Mouse (Mus musculus) ovary, adult 18-20 months (tissue): Measurements from ENCODE around the gene Babam2.

ENCODE experiments used
- DNase-seq: peaks from one replicate; pipeline ENCODE4 v3.0.0; 2022; ENCODE audit warnings: low spot score, mixed read lengths

The Babam2 gene

DNA sequence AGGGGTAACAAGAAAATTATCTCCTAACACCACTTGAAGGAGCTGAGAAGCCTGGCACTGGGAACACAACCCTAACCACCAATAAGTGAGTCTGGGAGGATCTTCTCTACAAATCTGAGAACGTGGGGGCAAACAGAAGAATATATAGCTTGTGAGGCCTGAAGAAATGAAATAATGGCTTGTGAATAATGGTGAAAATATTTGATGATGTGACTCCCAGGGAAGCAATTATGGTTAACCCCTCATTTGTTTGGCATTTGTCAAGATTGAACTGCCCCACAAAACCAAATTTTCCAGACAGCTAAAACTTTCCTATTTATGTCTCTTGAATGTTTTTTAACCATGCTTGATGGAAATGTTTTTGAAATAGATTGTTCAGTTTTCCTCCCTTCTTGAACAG, 354.4 kb downstream of the Babam2 start:
- no peak for DNase-seq

GRCm38 (mm10) chr5:32052467-32052866, 355.0 kb downstream of the Babam2 start:
- no peak for DNase-seq

- no peak for DNase-seq
Observed at GRCm38 (mm10) chr5:32053476-32053875, 356.0 kb downstream of the Babam2 start.

DNA sequence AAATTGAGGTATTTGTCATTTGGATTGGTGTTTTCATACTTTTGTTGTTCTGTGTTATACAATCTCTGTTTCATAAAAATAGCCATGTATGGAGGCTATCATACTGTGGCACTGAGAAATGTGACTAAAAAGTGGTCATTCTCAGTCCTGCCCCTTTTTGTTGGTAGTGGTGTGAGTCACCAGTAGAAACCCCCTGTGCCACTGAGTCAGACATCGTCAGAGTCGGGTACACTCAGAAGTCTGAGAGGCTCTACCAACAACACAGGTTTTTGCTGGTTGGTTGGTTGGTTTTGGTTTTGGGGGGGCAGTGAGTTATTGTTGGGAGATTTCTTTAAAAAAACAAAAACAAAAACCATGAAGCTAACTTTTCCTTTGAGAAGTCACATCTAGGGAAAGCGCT, 358.2 kb downstream of the Babam2 start:
- DNase-seq: no peak

GRCm38 (mm10) chr5:32056126-32056525, 358.6 kb downstream of the Babam2 start:
- no peak for DNase-seq

DNA sequence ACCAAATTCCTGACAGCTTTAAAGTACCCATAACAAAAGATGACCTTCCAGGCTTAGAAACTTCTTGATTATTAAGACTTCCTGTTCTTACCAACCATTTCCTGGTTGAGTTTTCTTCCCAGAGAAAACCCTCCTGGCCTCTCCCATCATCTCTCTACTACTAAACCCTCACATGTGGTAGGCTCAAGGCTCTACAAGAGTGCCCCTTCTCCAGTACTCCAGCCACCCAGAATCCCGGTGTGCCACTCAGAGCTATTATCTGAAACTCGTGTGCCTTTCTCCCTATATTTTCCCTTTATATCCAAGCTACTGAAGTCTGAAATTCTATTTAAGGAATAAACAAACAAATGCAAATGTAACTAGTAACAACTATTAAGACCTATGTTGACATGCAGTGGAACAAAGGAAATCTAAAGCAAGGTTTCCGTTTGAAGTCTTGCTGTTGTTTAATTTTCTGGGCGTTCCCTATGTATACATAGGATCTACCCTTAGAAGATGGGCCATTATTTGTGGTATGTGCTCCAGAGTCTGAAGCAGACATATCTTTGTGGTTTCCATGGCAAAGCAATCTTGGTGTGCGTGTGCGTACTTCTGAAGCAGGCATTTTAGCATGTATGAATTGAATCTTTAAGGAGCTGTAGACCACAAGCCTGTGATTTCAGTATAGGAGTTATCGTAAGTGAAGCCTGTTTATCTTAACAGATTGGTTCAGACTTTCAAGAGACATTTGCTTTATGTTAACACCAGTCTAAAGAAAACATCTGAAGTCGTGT, 361.2 kb downstream of the Babam2 start:
- no peak for DNase-seq

DNA sequence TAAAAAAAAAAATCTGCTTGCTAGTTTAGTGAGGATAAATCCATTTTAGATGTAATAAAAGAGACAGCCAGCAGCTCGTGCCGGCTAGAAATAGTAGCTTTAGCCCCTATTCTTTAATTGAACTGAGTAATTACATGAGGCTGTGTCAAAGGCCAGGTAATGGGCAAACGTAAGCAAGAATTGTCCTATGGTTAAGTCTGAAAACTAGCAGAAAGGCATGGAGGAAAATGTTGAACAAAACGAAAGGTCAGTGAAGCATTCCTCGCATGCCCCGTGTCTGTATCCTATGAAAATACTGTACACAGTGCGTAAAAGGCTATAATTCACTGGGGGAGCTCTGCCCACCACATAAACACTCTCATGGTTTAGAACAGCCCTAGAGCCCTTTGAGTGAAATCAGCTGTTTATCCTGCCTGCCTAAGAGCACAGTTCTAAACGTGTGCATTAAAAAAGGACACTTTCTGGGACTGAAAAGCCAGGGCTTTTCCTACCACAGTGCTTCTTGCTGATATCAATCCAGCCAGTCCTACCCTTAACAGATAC, 361.8 kb downstream of the Babam2 start:
- no peak for DNase-seq

- no peak for DNase-seq
Observed at GRCm38 (mm10) chr5:32060485-32060884, 363.0 kb downstream of the Babam2 start.

- DNase-seq: no peak
Observed at GRCm38 (mm10) chr5:32061854-32062253, 364.4 kb downstream of the Babam2 start.

GRCm38 (mm10) chr5:32064341-32065105, 367.0 kb downstream of the Babam2 start:
- DNase-seq: no peak

DNA sequence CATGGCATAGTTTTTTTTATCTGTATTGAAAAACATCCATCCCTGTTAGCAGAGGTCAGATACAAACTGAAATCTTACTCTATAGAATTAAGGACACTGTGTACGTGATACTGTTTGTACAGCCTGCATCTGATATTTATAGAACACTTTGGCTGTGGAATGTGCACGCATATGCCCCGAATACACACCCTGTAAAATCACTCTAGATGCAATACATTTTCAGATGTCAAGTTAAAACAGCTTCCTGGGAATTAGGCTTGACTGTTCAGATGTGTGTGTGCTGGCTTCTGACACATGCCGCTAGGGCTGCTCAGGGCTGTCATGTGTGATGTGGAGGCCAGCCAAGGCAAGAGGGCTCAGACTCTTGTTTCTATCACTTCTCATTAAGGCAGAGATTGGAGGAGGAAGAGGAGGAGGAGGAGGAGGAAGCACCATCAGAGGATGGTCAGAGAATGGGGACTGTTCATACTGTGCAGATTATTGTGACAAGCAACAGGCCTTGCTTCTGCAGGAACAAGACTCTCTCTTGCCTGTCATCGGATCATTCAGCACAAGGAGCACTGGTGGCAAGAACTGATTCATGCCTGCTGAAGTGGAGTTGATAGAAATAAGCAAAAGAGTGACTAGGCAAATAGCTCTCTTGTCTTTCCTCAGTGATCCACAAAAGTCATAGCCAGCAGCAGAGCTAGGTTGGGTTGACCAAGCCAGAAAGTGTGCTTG, 368.7 kb downstream of the Babam2 start:
- DNase-seq: no peak

DNA sequence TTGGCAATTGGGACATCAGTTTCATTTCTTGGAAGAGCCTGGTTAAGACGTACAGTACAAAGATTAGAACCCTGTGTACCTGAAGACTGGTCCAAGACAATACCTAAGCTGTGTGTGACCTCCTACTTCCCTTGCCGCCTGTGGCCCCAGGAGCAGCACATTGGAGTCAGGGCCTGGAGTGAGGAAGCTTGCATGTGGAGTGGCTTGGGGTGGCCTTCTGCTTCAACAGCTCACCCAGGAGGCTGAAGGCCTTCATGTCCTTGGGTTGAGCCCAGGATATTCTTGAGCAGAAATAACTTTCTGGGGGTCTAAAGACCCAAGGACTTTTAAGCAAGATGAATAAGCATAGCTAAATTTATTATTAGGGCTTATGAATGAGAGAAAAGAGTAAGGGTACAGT, 369.4 kb downstream of the Babam2 start:
- DNase-seq: no peak

- DNase-seq: no peak
Observed at GRCm38 (mm10) chr5:32068616-32069015, 371.1 kb downstream of the Babam2 start.

DNA sequence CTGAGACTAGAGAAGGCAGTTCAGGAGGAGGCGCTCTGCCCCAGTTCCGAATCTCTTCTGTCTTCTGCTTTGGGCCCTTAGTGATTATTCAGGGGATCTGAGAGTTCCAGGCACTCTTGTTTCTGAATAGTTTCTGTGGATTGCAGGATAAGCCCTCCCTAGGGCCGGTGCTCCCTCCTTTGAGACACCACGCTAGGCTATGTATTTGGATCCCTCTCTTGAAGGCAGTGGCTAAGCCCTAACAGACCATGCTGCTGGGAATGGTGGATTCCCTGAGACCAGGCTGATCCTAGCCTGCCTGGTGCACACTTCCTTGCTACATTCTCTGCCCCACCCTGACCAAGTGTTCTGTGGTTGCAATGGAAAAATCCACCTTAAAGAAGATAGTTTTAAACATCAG, 371.6 kb downstream of the Babam2 start:
- no peak for DNase-seq

DNA sequence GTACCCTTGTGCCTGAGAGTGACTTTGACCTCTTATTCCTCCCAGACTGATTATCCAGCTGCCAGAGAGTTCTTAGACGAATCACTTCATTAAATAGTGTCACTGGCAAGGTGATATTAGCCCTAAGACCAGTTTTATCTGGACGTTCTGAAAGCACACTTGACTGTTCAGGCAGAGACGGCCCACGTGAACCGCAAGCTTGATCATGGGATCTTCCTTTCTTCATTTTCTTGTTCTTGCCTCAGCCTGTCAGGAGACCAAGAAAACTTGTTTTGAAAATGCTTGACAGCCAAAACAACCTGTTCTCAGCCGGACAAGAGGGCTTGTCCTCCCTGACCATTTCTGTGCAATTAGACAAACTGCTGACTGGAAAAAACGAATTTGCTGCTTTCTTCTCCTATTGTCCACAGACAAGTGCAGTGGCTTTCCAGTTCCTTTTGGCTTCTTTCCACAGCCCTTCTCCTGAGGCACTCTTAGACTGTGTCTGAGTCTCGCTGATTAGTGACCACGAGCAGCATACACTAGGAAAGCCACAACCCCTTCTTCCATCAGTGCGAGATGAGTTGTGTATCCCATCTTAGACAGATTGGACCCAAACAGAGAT, 372.2 kb downstream of the Babam2 start:
- DNase-seq: no peak

DNA sequence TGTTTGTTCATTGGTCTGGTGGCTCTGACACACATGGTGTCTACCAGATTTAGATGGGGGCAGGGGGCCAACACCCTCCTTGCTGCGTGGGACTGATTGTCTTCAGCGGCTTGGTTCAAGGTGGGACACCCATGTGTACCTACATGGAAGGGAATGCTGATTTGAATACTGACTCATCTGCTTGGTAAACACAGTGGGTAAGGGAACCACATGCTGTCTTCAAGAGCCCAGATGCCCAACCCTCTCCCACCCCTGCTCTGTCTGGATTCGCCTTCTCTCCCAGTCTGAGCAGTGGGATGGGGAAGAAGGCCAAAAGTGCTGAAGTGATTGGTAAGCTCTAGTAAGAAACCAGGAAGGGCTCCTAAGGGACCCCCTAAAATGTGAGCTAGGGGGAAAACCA, 373.3 kb downstream of the Babam2 start:
- no peak for DNase-seq

- no peak for DNase-seq
Observed at GRCm38 (mm10) chr5:32071314-32071713, 373.8 kb downstream of the Babam2 start.

GRCm38 (mm10) chr5:32071824-32072223, 374.3 kb downstream of the Babam2 start:
- DNase-seq: no peak

DNA sequence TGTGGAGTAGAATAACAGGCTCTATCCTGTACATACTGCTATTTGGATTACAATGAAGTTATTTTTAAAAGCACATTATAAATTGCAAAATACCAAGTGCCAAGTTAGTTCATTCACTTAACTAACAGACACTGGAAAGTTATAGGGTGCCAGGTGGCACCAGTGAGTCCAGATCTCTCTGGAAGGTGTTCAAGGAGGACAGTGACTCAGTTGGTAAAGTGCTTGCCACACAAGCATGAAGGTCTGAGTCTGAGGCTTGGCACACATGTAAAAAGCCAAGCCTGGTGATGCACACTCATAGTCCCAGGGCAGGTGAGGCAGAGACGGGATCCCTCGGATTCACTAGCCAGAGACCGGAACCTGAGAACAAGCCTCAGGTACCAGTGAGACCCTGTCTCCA, 375.4 kb downstream of the Babam2 start:
- DNase-seq: no peak

GRCm38 (mm10) chr5:32074053-32074452, 376.6 kb downstream of the Babam2 start:
- DNase-seq: no peak

DNA sequence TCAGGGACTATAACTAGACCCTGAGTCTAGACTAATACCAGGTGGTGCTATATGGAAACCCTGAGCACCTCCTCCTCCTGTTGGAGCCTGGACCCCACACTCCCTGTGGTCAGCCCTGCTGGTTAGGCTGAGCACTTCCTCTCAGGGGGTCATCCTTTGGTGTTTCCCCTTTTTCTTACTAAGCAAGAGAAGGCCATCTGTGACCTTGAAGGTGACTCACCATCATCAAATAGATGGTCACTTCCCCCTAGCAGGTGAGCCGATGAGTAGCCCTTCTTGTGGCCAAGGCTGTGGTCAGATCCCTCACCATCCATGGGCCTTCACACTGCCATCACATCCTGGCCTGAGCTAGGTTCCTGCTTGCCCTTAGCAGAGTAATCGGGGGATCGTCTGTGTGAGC, 379.7 kb downstream of the Babam2 start:
- DNase-seq: no peak

GRCm38 (mm10) chr5:32078986-32079385, 381.5 kb downstream of the Babam2 start:
- no peak for DNase-seq
